Mouse (Mus musculus): ENCODE measurements around the gene Fam172a. TPM values are rescaled to one million over a fixed set of nuclear protein-coding genes. Genes with fewer than 3 reads are reported as not detected.
A peak's percentile ranks its signal among the peaks of the same experiment; 100 is the strongest.

Gene Fam172a
- total and polyA plus RNA-seq, 2 experiments, result 2.9 to 9.6 TPM

DNA sequence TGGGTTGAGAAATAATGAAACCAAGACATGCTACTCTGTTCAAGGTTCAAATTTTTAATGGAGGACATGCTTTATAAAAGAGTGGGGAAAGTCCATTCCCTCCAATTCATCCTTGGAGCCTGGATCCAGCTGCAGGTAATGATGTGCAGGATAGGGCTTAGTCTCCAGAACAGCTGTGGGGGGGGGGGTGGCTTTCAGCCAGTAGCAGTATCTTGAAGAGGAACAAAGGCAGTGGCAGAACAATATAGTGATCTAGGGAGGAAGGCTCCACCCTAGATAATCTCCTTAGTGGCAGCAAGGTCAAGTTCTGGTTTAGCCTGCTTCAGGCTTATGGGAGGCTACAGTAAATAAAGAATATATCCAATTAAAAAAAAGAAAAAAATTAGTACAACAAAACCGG lies 108.6 kb downstream of the Fam172a start:
- no peak overlapping the region for H3K27ac ChIP-seq (replicated peaks; ENCODE audit: insufficient read depth, low read depth, low read length)
- DNase-seq (ENCODE audit: extremely low read depth, low read depth, low spot score), result no peak
- no peaks in the 10 kb centered on the region for H3K4me1 ChIP-seq (ENCODE audit: control insufficient read depth, insufficient read depth, low read length)
- WGBS, result 69% methylated on average over 1 of the region's 1 CpGs
- no peak overlapping the region for H3K4me3 ChIP-seq (ENCODE audit: insufficient read depth, low read depth, low read length)
- H3K9ac ChIP-seq (ENCODE audit: low read depth, low read length), result no peak overlapping the region
- TF ChIP-seq POLR2A (IDR thresholded peaks at IDR 0.05; ENCODE audit: extremely low read depth, insufficient read depth, low read length) (no peak), CTCF (IDR thresholded peaks at IDR 0.05; ENCODE audit: low read depth, low read length) (no peak)
- no peaks in the 10 kb centered on the region for H3K27me3 ChIP-seq (ENCODE audit: control insufficient read depth, insufficient read depth, low read length)
- no peaks in the 10 kb centered on the region for H3K79me2 ChIP-seq (ENCODE audit: control insufficient read depth, insufficient read depth, low read length)
- no peaks in the 10 kb centered on the region for H3K36me3 ChIP-seq (ENCODE audit: control insufficient read depth, insufficient read depth, low read length)

DNA sequence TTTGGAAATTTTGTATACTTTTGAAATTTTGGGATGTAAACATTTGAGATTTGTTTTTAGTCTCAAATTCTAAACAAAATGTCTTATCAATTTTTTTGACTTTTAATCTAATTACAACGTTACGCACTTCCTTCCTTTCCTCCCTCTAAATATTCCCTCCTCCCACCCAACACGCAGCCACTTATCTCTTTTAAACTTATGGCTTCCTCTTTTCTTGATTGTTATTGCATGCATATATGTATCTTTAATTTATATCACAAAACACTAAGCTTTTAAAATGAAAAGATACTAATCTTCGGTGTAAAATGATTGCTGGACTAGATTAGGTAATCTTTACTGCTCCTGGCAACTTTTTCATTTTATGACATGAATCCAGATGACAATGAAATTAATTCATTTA lies 124.3 kb downstream of the Fam172a start:
- H3K27me3 ChIP-seq (ENCODE audit: control insufficient read depth, insufficient read depth, low read length), result no peaks in the 10 kb centered on the region
- H3K9ac ChIP-seq (ENCODE audit: low read depth, low read length), result no peak overlapping the region
- DNase-seq (ENCODE audit: extremely low read depth, low read depth, low spot score), result no peak
- no peak overlapping the region for H3K27ac ChIP-seq (replicated peaks; ENCODE audit: insufficient read depth, low read depth, low read length)
- no peaks in the 10 kb centered on the region; the same call in 1 of the 2 replicates for H3K79me2 ChIP-seq (ENCODE audit: control insufficient read depth, insufficient read depth, low read length)
- no peaks in the 10 kb centered on the region for H3K36me3 ChIP-seq (ENCODE audit: control insufficient read depth, insufficient read depth, low read length)
- 83% methylated on average over 4 of the region's 4 CpGs for WGBS
- TF ChIP-seq POLR2A (IDR thresholded peaks at IDR 0.05; ENCODE audit: extremely low read depth, insufficient read depth, low read length), result no peak
- no peak for TF ChIP-seq CTCF (IDR thresholded peaks at IDR 0.05; ENCODE audit: low read depth, low read length)
- no peak overlapping the region for H3K4me3 ChIP-seq (ENCODE audit: insufficient read depth, low read depth, low read length)
- no peaks in the 10 kb centered on the region for H3K4me1 ChIP-seq (ENCODE audit: control insufficient read depth, insufficient read depth, low read length)

DNA sequence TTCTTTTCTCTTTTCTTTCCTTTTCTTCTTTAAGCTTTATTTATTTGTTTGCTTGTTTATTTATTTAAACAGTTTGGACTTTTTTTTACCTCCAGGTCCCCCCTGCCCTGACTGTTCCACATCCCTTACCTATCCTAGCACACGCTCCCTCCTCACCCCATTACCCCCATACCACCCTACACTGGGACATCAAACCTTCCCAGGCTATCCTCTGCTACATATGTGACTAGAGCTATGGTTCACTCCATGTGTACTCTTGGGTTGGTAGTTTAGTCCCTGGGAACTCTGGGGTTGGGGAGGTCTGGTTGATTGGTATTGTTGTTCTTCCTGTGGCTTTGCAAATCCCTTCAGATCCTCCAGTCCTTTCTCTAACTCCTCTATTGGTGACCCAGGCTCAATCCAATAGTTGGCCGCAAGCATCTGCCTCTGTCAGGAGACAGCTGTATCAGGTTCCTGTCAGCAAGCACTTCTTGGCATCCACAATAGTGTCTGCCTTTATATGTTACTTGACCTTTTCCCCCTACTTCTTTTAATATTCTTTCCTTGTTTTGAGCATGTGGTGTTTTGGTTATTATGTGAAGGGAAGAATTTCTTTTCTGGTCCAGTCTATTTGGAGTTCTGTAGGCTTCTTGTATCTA lies 141.3 kb downstream of the Fam172a start:
- Histone ChIP-seq H3K9ac (ENCODE audit: low read depth, low read length) (no peak overlapping the region), H3K27me3 (ENCODE audit: control insufficient read depth, insufficient read depth, low read length) (no peaks in the 10 kb centered on the region), H3K79me2 (ENCODE audit: control insufficient read depth, insufficient read depth, low read length) (no peaks in the 10 kb centered on the region), H3K36me3 (ENCODE audit: control insufficient read depth, insufficient read depth, low read length) (no peaks in the 10 kb centered on the region; the same call in 1 of the 2 replicates), H3K27ac (replicated peaks; ENCODE audit: insufficient read depth, low read depth, low read length) (no peak overlapping the region), H3K4me3 (ENCODE audit: insufficient read depth, low read depth, low read length) (no peak overlapping the region), H3K4me1 (ENCODE audit: control insufficient read depth, insufficient read depth, low read length) (no peaks in the 10 kb centered on the region)
- DNase-seq (ENCODE audit: extremely low read depth, low read depth, low spot score), result no peak
- no peak for TF ChIP-seq POLR2A (IDR thresholded peaks at IDR 0.05; ENCODE audit: extremely low read depth, insufficient read depth, low read length)
- TF ChIP-seq CTCF (IDR thresholded peaks at IDR 0.05; ENCODE audit: low read depth, low read length), result no peak
- WGBS, result 89% methylated on average over 2 of the region's 2 CpGs

DNA sequence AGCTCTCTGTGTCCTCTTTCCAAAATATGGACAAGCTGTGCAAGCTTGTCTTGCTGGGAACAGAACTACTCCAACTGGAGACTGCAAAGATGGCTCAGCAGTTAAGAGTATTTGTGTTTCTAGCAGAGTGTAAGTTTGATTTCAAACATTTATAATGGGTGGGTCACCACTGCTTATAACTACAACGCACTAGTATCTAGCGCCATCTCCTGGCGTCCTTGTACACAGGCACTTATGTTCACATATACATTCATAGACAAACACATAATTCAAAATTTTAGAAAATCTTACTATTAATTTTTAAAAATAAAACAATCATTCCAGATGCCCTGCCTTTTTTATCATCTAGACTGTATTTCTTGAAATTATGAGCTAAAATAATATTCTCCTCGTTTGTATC lies 147.0 kb downstream of the Fam172a start:
- 85% methylated on average over 4 of the region's 4 CpGs for WGBS
- Histone ChIP-seq H3K4me3 (ENCODE audit: insufficient read depth, low read depth, low read length) (no peak overlapping the region), H3K79me2 (ENCODE audit: control insufficient read depth, insufficient read depth, low read length) (no peaks in the 10 kb centered on the region), H3K4me1 (ENCODE audit: control insufficient read depth, insufficient read depth, low read length) (no peaks in the 10 kb centered on the region), H3K36me3 (ENCODE audit: control insufficient read depth, insufficient read depth, low read length) (no peaks in the 10 kb centered on the region), H3K9ac (ENCODE audit: low read depth, low read length) (no peak overlapping the region), H3K27ac (replicated peaks; ENCODE audit: insufficient read depth, low read depth, low read length) (no peak overlapping the region), H3K27me3 (ENCODE audit: control insufficient read depth, insufficient read depth, low read length) (no peaks in the 10 kb centered on the region)
- DNase-seq (ENCODE audit: extremely low read depth, low read depth, low spot score), result peak; percentile 7
- no peak for TF ChIP-seq CTCF (IDR thresholded peaks at IDR 0.05; ENCODE audit: low read depth, low read length)
- TF ChIP-seq POLR2A (IDR thresholded peaks at IDR 0.05; ENCODE audit: extremely low read depth, insufficient read depth, low read length), result no peak

DNA sequence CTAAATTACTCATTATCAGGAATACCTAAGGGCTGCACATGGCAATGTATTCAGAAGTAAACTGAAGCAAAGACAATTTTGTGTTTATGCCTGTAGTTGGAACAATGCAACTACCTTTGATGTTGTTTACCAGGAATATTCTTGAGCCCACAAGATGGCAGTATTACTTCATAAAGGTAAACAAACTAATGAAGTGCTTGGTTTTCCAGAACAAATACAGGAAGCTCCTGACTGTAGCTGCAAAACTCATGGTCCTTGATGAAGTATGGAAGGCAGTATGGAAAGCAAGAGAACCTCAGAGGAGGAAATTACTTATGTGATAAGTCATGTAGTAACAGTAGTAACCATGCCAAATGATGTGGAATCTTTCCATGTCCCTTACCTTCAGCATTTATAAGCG lies 163.0 kb downstream of the Fam172a start:
- Histone ChIP-seq H3K36me3 (ENCODE audit: control insufficient read depth, insufficient read depth, low read length) (no peaks in the 10 kb centered on the region), H3K27ac (replicated peaks; ENCODE audit: insufficient read depth, low read depth, low read length) (no peak overlapping the region), H3K9ac (ENCODE audit: low read depth, low read length) (no peak overlapping the region), H3K79me2 (ENCODE audit: control insufficient read depth, insufficient read depth, low read length) (no peaks in the 10 kb centered on the region), H3K27me3 (ENCODE audit: control insufficient read depth, insufficient read depth, low read length) (no peaks in the 10 kb centered on the region), H3K4me3 (ENCODE audit: insufficient read depth, low read depth, low read length) (no peak overlapping the region), H3K4me1 (ENCODE audit: control insufficient read depth, insufficient read depth, low read length) (no peaks in the 10 kb centered on the region)
- 94% methylated on average over 1 of the region's 1 CpGs for WGBS
- TF ChIP-seq POLR2A (IDR thresholded peaks at IDR 0.05; ENCODE audit: extremely low read depth, insufficient read depth, low read length) (no peak), CTCF (IDR thresholded peaks at IDR 0.05; ENCODE audit: low read depth, low read length) (0 out of 2 replicates have a peak, but pooled peaks have one; percentile 23)
- peak; percentile 19 for DNase-seq (ENCODE audit: extremely low read depth, low read depth, low spot score)

DNA sequence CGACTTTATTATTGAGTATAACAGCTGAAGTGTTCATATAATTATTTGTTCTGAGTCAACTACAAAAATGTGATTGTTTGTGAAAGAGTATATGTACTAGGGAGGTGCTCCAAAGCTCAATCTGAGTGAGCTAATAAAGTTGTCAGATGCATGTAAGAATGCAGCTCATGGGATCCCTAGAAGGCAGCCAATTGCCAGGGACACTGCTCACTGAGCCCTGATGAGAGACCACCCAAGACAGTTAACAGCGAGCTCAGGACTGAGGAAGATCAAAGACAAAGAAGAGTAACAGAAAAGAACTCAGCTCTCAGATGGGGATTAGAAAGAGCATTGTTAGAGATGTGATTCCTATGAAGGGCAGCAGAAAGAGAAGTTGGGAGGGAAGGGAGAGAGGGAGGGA lies 166.5 kb downstream of the Fam172a start:
- no peaks in the 10 kb centered on the region for H3K36me3 ChIP-seq (ENCODE audit: control insufficient read depth, insufficient read depth, low read length)

More for the DNA sequence above, 166.5 kb downstream of the Fam172a start:
- Histone ChIP-seq H3K4me1 (ENCODE audit: control insufficient read depth, insufficient read depth, low read length) (no peaks in the 10 kb centered on the region), H3K4me3 (ENCODE audit: insufficient read depth, low read depth, low read length) (no peak overlapping the region), H3K79me2 (ENCODE audit: control insufficient read depth, insufficient read depth, low read length) (no peaks in the 10 kb centered on the region), H3K27me3 (ENCODE audit: control insufficient read depth, insufficient read depth, low read length) (no peaks in the 10 kb centered on the region), H3K27ac (replicated peaks; ENCODE audit: insufficient read depth, low read depth, low read length) (no peak overlapping the region), H3K9ac (ENCODE audit: low read depth, low read length) (no peak overlapping the region)
- no peak for TF ChIP-seq CTCF (IDR thresholded peaks at IDR 0.05; ENCODE audit: low read depth, low read length)
- TF ChIP-seq POLR2A (IDR thresholded peaks at IDR 0.05; ENCODE audit: extremely low read depth, insufficient read depth, low read length), result no peak
- DNase-seq (ENCODE audit: extremely low read depth, low read depth, low spot score), result no peak
- WGBS, result 79% methylated on average over 2 of the region's 2 CpGs

Measured in liver, adult 2 months (tissue).